Mouse (Mus musculus) embryonic facial prominence, embryonic 11.5 days (tissue): ENCODE results near the gene Egflam. TPM values are rescaled to one million over a fixed set of nuclear protein-coding genes. Genes with fewer than 3 reads are reported as not detected.

Source experiments
- ATAC-seq: fragments of 200-750 bp; cut with Nextera tagmentation; replicated peaks from 2 replicates; pipeline ENCODE4 v1.8.0; 2017; ENCODE audit warnings: low read depth; ENCODE audit not compliant: insufficient number of reproducible peaks, low FRiP score, low TSS enrichment
- DNase-seq: peaks from one replicate; pipeline ENCODE4 v3.0.0-alpha.2; 2015; ENCODE audit warnings: low spot score
- H3K27ac ChIP-seq: fragments of 300-500 bp; sonication (generic); replicated peaks from 2 replicates; pipeline ENCODE4 v1.5.1; 2014; ENCODE audit warnings: mild to moderate bottlenecking, low read depth, low read length, control low read depth
- H3K27me3 ChIP-seq: fragments of 300-500 bp; sonication (generic); 2 replicates; pipeline ENCODE4 v1.6.1; 2014; ENCODE audit warnings: mild to moderate bottlenecking, low read length, moderate library complexity, mixed read lengths; ENCODE audit not compliant: control insufficient read depth, insufficient read depth
- H3K36me3 ChIP-seq: fragments of 300-500 bp; sonication (generic); replicated peaks from 2 replicates; pipeline ENCODE4 v1.6.1; 2014; ENCODE audit warnings: low read depth, mild to moderate bottlenecking, low read length, moderate library complexity, mixed read lengths; ENCODE audit not compliant: control insufficient read depth, insufficient read depth
- H3K4me1 ChIP-seq: fragments of 300-500 bp; sonication (generic); 2 replicates; pipeline ENCODE4 v1.6.1; 2014; ENCODE audit warnings: low read length, mixed read lengths; ENCODE audit not compliant: control insufficient read depth, insufficient read depth
- H3K4me2 ChIP-seq: fragments of 300-500 bp; sonication (generic); 2 replicates; pipeline ENCODE4 v1.6.1; 2014; ENCODE audit warnings: low read depth, mild to moderate bottlenecking, control low read depth, low read length, moderate library complexity
- H3K4me3 ChIP-seq: fragments of 300-500 bp; sonication (generic); 2 replicates; pipeline ENCODE4 v1.5.1; 2014; ENCODE audit warnings: low read depth, low read length, control low read depth
- H3K9ac ChIP-seq: fragments of 300-500 bp; sonication (generic); replicated peaks from 2 replicates; pipeline ENCODE4 v1.6.1; 2014; ENCODE audit warnings: mild to moderate bottlenecking, control low read depth, low read length
- H3K9me3 ChIP-seq: fragments of 300-500 bp; sonication (generic); replicated peaks from 2 replicates; pipeline ENCODE4 v1.6.1; 2016; ENCODE audit warnings: mild to moderate bottlenecking, low read length, inconsistent platforms, mixed read lengths; ENCODE audit not compliant: control insufficient read depth
- WGBS: fragments of 180-500 bp; shearing (Covaris S2); extraction: QIAGEN DNeasy Blood & Tissue Kit; methylation state at CpG from one replicate; pipeline ENCODE4 v1.1.7; 2014; 5-methylcytosine and 5-hydroxymethylcytosine counted together
- polyA plus RNA-seq: library from polyadenylated mRNA; unstranded; fragments of >200 nt; fragmentation: Nextera tagmentation; extraction: Ambion mirVana; gene quantifications from 2 replicates; pipeline ENCODE4 v1.2.1, GENCODE M21; 2014

Egflam gene
- polyA plus RNA-seq, 1 experiment from 2014 or later, result 13.0 TPM

- H3K9me3 ChIP-seq, result no peaks in the 10 kb centered on the region
- DNase-seq (peak; percentile 46), ATAC-seq (no peak; the same call in 1 of the 2 replicates)
- H3K4me1 ChIP-seq, result peaks cover 5% of the 10 kb centered on the region; the same call in 1 of the 2 replicates
- H3K4me2 ChIP-seq, result peak overlapping the region; percentile 90
- H3K27me3 ChIP-seq, result no peaks in the 10 kb centered on the region
- peak overlapping the region; percentile 82 for H3K9ac ChIP-seq
- 0 out of 2 replicates have a peak overlapping the region, but pooled peaks have one; percentile 41 for H3K27ac ChIP-seq
- H3K4me3 ChIP-seq, result peak overlapping the region; percentile 63
- under 1% methylated on average over 8 of the region's 8 CpGs for WGBS
- no peaks in the 10 kb centered on the region for H3K36me3 ChIP-seq
Observed at GRCm38 (mm10) chr15:7397446-7397817, 763 bp downstream of the Egflam start.

- no peaks in the 10 kb centered on the region for H3K36me3 ChIP-seq
- H3K4me1 ChIP-seq, result no peaks in the 10 kb centered on the region
- H3K4me2 ChIP-seq, result no peak overlapping the region
- no peaks in the 10 kb centered on the region for H3K9me3 ChIP-seq
- H3K4me3 ChIP-seq, result no peak overlapping the region
- no peak overlapping the region for H3K9ac ChIP-seq
- ATAC-seq (no peak), DNase-seq (no peak)
- WGBS, result 88% methylated on average over 4 of the region's 4 CpGs
- no peak overlapping the region for H3K27ac ChIP-seq
- H3K27me3 ChIP-seq, result no peaks in the 10 kb centered on the region
Observed at GRCm38 (mm10) chr15:7383349-7383748, 14.8 kb downstream of the Egflam start.

GRCm38 (mm10) chr15:7382457-7382856 is 15.7 kb downstream of the Egflam start:
- no peak for ATAC-seq
- no peak overlapping the region for H3K9ac ChIP-seq
- WGBS, result 67% methylated on average over 10 of the region's 10 CpGs
- H3K4me1 ChIP-seq, result no peaks in the 10 kb centered on the region
- H3K4me2 ChIP-seq, result no peak overlapping the region
- no peak overlapping the region for H3K4me3 ChIP-seq
- no peaks in the 10 kb centered on the region for H3K9me3 ChIP-seq
- H3K27me3 ChIP-seq, result no peaks in the 10 kb centered on the region
- no peak overlapping the region for H3K27ac ChIP-seq
- H3K36me3 ChIP-seq, result no peaks in the 10 kb centered on the region
- no peak for DNase-seq

GRCm38 (mm10) chr15:7352635-7353051 is 45.6 kb downstream of the Egflam start:
- Histone ChIP-seq H3K9ac (no peak overlapping the region), H3K9me3 (no peaks in the 10 kb centered on the region), H3K4me2 (no peak overlapping the region), H3K27ac (no peak overlapping the region), H3K4me1 (no peaks in the 10 kb centered on the region), H3K36me3 (no peaks in the 10 kb centered on the region), H3K27me3 (no peaks in the 10 kb centered on the region), H3K4me3 (no peak overlapping the region)
- DNase-seq, result no peak
- ATAC-seq, result no peak
- WGBS, result 82% methylated on average over 1 of the region's 1 CpGs

GRCm38 (mm10) chr15:7340703-7341309 is 57.4 kb downstream of the Egflam start:
- Histone ChIP-seq H3K27me3 (no peaks in the 10 kb centered on the region), H3K27ac (no peak overlapping the region), H3K4me2 (no peak overlapping the region), H3K9ac (no peak overlapping the region), H3K9me3 (no peaks in the 10 kb centered on the region), H3K4me1 (no peaks in the 10 kb centered on the region), H3K4me3 (no peak overlapping the region), H3K36me3 (no peaks in the 10 kb centered on the region)
- 74% methylated on average over 5 of the region's 5 CpGs for WGBS
- ATAC-seq (no peak), DNase-seq (no peak)

- H3K27me3 ChIP-seq, result no peaks in the 10 kb centered on the region
- WGBS, result 79% methylated on average over 11 of the region's 11 CpGs
- no peak overlapping the region for H3K27ac ChIP-seq
- H3K9ac ChIP-seq, result no peak overlapping the region
- H3K4me1 ChIP-seq, result no peaks in the 10 kb centered on the region
- no peaks in the 10 kb centered on the region for H3K36me3 ChIP-seq
- ATAC-seq (no peak), DNase-seq (no peak)
- H3K4me3 ChIP-seq, result no peak overlapping the region
- no peak overlapping the region for H3K4me2 ChIP-seq
- no peaks in the 10 kb centered on the region for H3K9me3 ChIP-seq
Observed at GRCm38 (mm10) chr15:7334517-7335298, 63.5 kb downstream of the Egflam start.

GRCm38 (mm10) chr15:7332875-7333274 is 65.3 kb downstream of the Egflam start:
- H3K27ac ChIP-seq, result no peak overlapping the region
- no peak for ATAC-seq
- no peaks in the 10 kb centered on the region for H3K27me3 ChIP-seq
- H3K9me3 ChIP-seq, result no peaks in the 10 kb centered on the region
- H3K36me3 ChIP-seq, result no peaks in the 10 kb centered on the region
- H3K4me3 ChIP-seq, result no peak overlapping the region
- H3K4me1 ChIP-seq, result no peaks in the 10 kb centered on the region
- no peak overlapping the region for H3K4me2 ChIP-seq
- no peak overlapping the region for H3K9ac ChIP-seq
- 86% methylated on average over 1 of the region's 1 CpGs for WGBS
- DNase-seq, result no peak

GRCm38 (mm10) chr15:7322599-7323311 is 75.4 kb downstream of the Egflam start:
- Histone ChIP-seq H3K27me3 (no peaks in the 10 kb centered on the region), H3K36me3 (no peaks in the 10 kb centered on the region), H3K4me2 (no peak overlapping the region), H3K4me1 (no peaks in the 10 kb centered on the region), H3K9ac (no peak overlapping the region), H3K27ac (no peak overlapping the region), H3K4me3 (no peak overlapping the region), H3K9me3 (no peaks in the 10 kb centered on the region)
- 87% methylated on average over 2 of the region's 2 CpGs for WGBS
- DNase-seq (no peak), ATAC-seq (no peak)
